Mouse (Mus musculus) heart, adult 2 months (tissue): ENCODE measurements around the gene Slc7a8. TPM values are rescaled to one million over a fixed set of nuclear protein-coding genes. Genes with fewer than 3 reads are reported as not detected.

Experiments used
- DNase-seq, 2 experiments: peaks; one replicate each; pipeline ENCODE4 v3.0.0; 2021
- H3K27ac ChIP-seq: fragments of 200-600 bp; 2 replicates; pipeline ENCODE4 v1.8.1; 2022
- H3K27me3 ChIP-seq: fragments of 200-500 bp; 2 replicates; pipeline ENCODE4 v1.6.1; 2012; ENCODE audit warnings: mild to moderate bottlenecking, low read length, inconsistent platforms, mixed read lengths; ENCODE audit not compliant: control insufficient read depth, insufficient read depth
- H3K36me3 ChIP-seq: fragments of 200-500 bp; 2 replicates; pipeline ENCODE4 v1.6.1; 2012; ENCODE audit warnings: low read length, inconsistent platforms; ENCODE audit not compliant: control insufficient read depth, insufficient read depth
- H3K4me1 ChIP-seq: fragments of 200-500 bp; 2 replicates; pipeline ENCODE4 v1.6.1; 2011; ENCODE audit warnings: low read length; ENCODE audit not compliant: control insufficient read depth, insufficient read depth
- H3K4me3 ChIP-seq: fragments of 200-600 bp; 2 replicates; pipeline ENCODE4 v1.8.1; 2022
- H3K79me2 ChIP-seq: fragments of 200-500 bp; replicated peaks from 2 replicates; pipeline ENCODE4 v1.6.1; 2012; ENCODE audit warnings: mild to moderate bottlenecking, inconsistent platforms, low read length, moderate library complexity, mixed read lengths; ENCODE audit not compliant: control insufficient read depth, insufficient read depth
- H3K9ac ChIP-seq: fragments of 200-500 bp; 2 replicates; pipeline ENCODE4 v1.6.1; 2012; ENCODE audit warnings: low read depth, mild to moderate bottlenecking, control low read depth, inconsistent platforms, low read length, mixed read lengths
- CTCF ChIP-seq: fragments of 200-600 bp; IDR thresholded peaks from 2 replicates; pipeline ENCODE4 v1.8.1; 2022; ENCODE audit warnings: antibody characterized with exemption, mild to moderate bottlenecking, moderate library complexity
- EP300 ChIP-seq: fragments of 200-500 bp; IDR thresholded peaks from 2 replicates; pipeline ENCODE4 v1.6.1; 2011; ENCODE audit warnings: low read depth, low read length, control low read depth; ENCODE audit not compliant: insufficient read depth
- POLR2A ChIP-seq: fragments of 200-500 bp; IDR thresholded peaks from 2 replicates; pipeline ENCODE4 v1.6.1; 2011; ENCODE audit warnings: mild to moderate bottlenecking, low read depth, low read length, control low read depth; ENCODE audit not compliant: insufficient read depth
- WGBS: fragments of 180-500 bp; shearing (Covaris S2); methylation state at CpG from one replicate; pipeline ENCODE4 v1.1.7; 2018; 5-methylcytosine and 5-hydroxymethylcytosine counted together
- intact Hi-C: fragments of 180-260 bp; cut with DNase I; formaldehyde crosslinking; loops from one replicate; pipeline ENCODE4 v1.15.1; 2025
- polyA plus RNA-seq: library from polyadenylated mRNA; depleted of rRNA; stranded (reverse); fragments of >200 nt; gene quantifications from 2 replicates; pipeline ENCODE4 v1.2.3, GENCODE M21; 2012
- total RNA-seq, 2 experiments: library from RNA; stranded (reverse); gene quantifications; 2 replicates each; pipeline ENCODE4 v1.2.3; 2021

Gene Slc7a8
- total and polyA plus RNA-seq, 3 experiments, result 2.6 to 3.3 (median 2.7) TPM

GRCm38 (mm10) chr14:54786489-54786888 lies 4.7 kb upstream of the Slc7a8 start:
- no peaks in the 10 kb centered on the region for H3K79me2 ChIP-seq
- no peak overlapping the region for H3K4me3 ChIP-seq
- no peaks in the 10 kb centered on the region for H3K4me1 ChIP-seq
- H3K27me3 ChIP-seq, result no peaks in the 10 kb centered on the region; the same call in 1 of the 2 replicates
- DNase-seq, result peak in 1 of 2 experiments; percentile 23
- 22% methylated on average over 10 of the region's 10 CpGs for WGBS
- no peaks in the 10 kb centered on the region for H3K36me3 ChIP-seq
- intact Hi-C loops, result loop anchor here (2.0 kb wide), 1 partner anchor 72 kb away; no protein-coding TSS in a partner anchor
- TF ChIP-seq CTCF (no peak), EP300 (no peak), POLR2A (no peak)
- H3K9ac ChIP-seq, result no peak overlapping the region
- H3K27ac ChIP-seq, result no peak overlapping the region

- Histone ChIP-seq H3K79me2 (no peaks in the 10 kb centered on the region), H3K4me1 (no peaks in the 10 kb centered on the region), H3K36me3 (no peaks in the 10 kb centered on the region), H3K4me3 (no peak overlapping the region), H3K9ac (no peak overlapping the region), H3K27ac (no peak overlapping the region), H3K27me3 (no peaks in the 10 kb centered on the region; the same call in 1 of the 2 replicates)
- 60% methylated on average over 4 of the region's 4 CpGs for WGBS
- DNase-seq, result peak; percentile 50 to 69
- intact Hi-C loops, result loop anchor here (2.0 kb wide), 1 partner anchor 71 kb away; no protein-coding TSS in a partner anchor
- TF ChIP-seq POLR2A, result no peak
- no peak for TF ChIP-seq EP300
- peak; percentile 73 for TF ChIP-seq CTCF
Measured at GRCm38 (mm10) chr14:54785898-54786297, 4.2 kb upstream of the Slc7a8 start.

GRCm38 (mm10) chr14:54782971-54783370 lies 1.2 kb upstream of the Slc7a8 start:
- no peak overlapping the region for H3K27ac ChIP-seq
- 84% methylated on average over 6 of the region's 6 CpGs for WGBS
- no peak overlapping the region for H3K4me3 ChIP-seq
- H3K9ac ChIP-seq, result no peak overlapping the region
- no peaks in the 10 kb centered on the region for H3K36me3 ChIP-seq
- H3K4me1 ChIP-seq, result no peaks in the 10 kb centered on the region
- intact Hi-C loops, result no loop called here
- DNase-seq, result no peak
- TF ChIP-seq EP300 (no peak), POLR2A (no peak), CTCF (no peak)
- peaks cover 2% of the 10 kb centered on the region; the same call in 1 of the 2 replicates for H3K27me3 ChIP-seq
- H3K79me2 ChIP-seq, result no peaks in the 10 kb centered on the region

GRCm38 (mm10) chr14:54780836-54781609 lies 723 bp downstream of the Slc7a8 start:
- 4% methylated on average over 35 of the region's 35 CpGs for WGBS
- Histone ChIP-seq H3K27me3 (peaks cover 2% of the 10 kb centered on the region; the same call in 1 of the 2 replicates), H3K9ac (no peak overlapping the region), H3K36me3 (no peaks in the 10 kb centered on the region), H3K4me1 (no peaks in the 10 kb centered on the region), H3K27ac (no peak overlapping the region), H3K4me3 (peak overlapping the region; percentile 46), H3K79me2 (no peaks in the 10 kb centered on the region)
- peak; percentile 60 to 64 for DNase-seq
- TF ChIP-seq CTCF (no peak), POLR2A (no peak), EP300 (no peak)
- intact Hi-C loops, result no loop called here

GRCm38 (mm10) chr14:54780084-54780483 lies 1.7 kb downstream of the Slc7a8 start:
- Histone ChIP-seq H3K9ac (no peak overlapping the region), H3K27ac (no peak overlapping the region), H3K79me2 (no peaks in the 10 kb centered on the region), H3K4me1 (no peaks in the 10 kb centered on the region), H3K4me3 (no peak overlapping the region), H3K36me3 (no peaks in the 10 kb centered on the region), H3K27me3 (peaks cover 2% of the 10 kb centered on the region; the same call in 1 of the 2 replicates)
- intact Hi-C loops, result no loop called here
- DNase-seq, result no peak
- TF ChIP-seq CTCF (no peak), EP300 (no peak), POLR2A (no peak)
- 89% methylated on average over 9 of the region's 9 CpGs for WGBS

GRCm38 (mm10) chr14:54777893-54778292 lies 3.9 kb downstream of the Slc7a8 start:
- TF ChIP-seq CTCF (no peak), EP300 (no peak), POLR2A (no peak)
- peaks cover 2% of the 10 kb centered on the region; the same call in 1 of the 2 replicates for H3K27me3 ChIP-seq
- no peaks in the 10 kb centered on the region for H3K4me1 ChIP-seq
- no peak for DNase-seq
- H3K4me3 ChIP-seq, result no peak overlapping the region
- no peak overlapping the region for H3K9ac ChIP-seq
- no peaks in the 10 kb centered on the region for H3K79me2 ChIP-seq
- no peaks in the 10 kb centered on the region for H3K36me3 ChIP-seq
- intact Hi-C loops, result no loop called here
- 72% methylated on average over 4 of the region's 4 CpGs for WGBS
- no peak overlapping the region for H3K27ac ChIP-seq
